Mouse (Mus musculus) embryonic facial prominence, embryonic 14.5 days (tissue): ENCODE measurements around the gene Gadl1. TPM values are rescaled to one million over a fixed set of nuclear protein-coding genes. Genes with fewer than 3 reads are reported as not detected.

Experiments used
- ATAC-seq: fragments of 200-750 bp; cut with Nextera tagmentation; 2 replicates; pipeline ENCODE4 v1.8.0; 2017; ENCODE audit warnings: low read depth, moderate number of reproducible peaks, moderate TSS enrichment
- DNase-seq: peaks from one replicate; pipeline ENCODE4 v3.0.0-alpha.2; 2015; ENCODE audit warnings: low spot score
- H3K27ac ChIP-seq: fragments of 300-500 bp; sonication (generic); replicated peaks from 2 replicates; pipeline ENCODE4 v1.5.1; 2014; ENCODE audit warnings: low read depth, mild to moderate bottlenecking, low read length, moderate library complexity
- H3K27me3 ChIP-seq: fragments of 300-500 bp; sonication (generic); replicated peaks from 2 replicates; pipeline ENCODE4 v1.6.1; 2014; ENCODE audit warnings: low read length; ENCODE audit not compliant: control insufficient read depth, insufficient read depth
- H3K36me3 ChIP-seq: fragments of 300-500 bp; sonication (generic); 2 replicates; pipeline ENCODE4 v1.6.1; 2014; ENCODE audit warnings: low read length, mixed read lengths; ENCODE audit not compliant: control insufficient read depth, insufficient read depth
- H3K4me1 ChIP-seq: fragments of 300-500 bp; sonication (generic); 2 replicates; pipeline ENCODE4 v1.6.1; 2014; ENCODE audit warnings: antibody characterized with exemption, low read length; ENCODE audit not compliant: control insufficient read depth, insufficient read depth
- H3K4me2 ChIP-seq: fragments of 300-500 bp; sonication (generic); 2 replicates; pipeline ENCODE4 v1.6.1; 2014; ENCODE audit warnings: low read depth, mild to moderate bottlenecking, low read length, moderate library complexity, mixed read lengths
- H3K4me3 ChIP-seq: fragments of 300-500 bp; sonication (generic); 2 replicates; pipeline ENCODE4 v1.5.1; 2014; ENCODE audit warnings: low read depth, mild to moderate bottlenecking, low read length
- H3K9ac ChIP-seq: fragments of 300-500 bp; sonication (generic); 2 replicates; pipeline ENCODE4 v1.6.1; 2014; ENCODE audit warnings: low read depth, mild to moderate bottlenecking, low read length, moderate library complexity, mixed read lengths
- H3K9me3 ChIP-seq: fragments of 300-500 bp; sonication (generic); 2 replicates; pipeline ENCODE4 v1.6.1; 2016; ENCODE audit warnings: low read length; ENCODE audit not compliant: control insufficient read depth
- WGBS: fragments of 180-500 bp; shearing (Covaris S2); extraction: QIAGEN DNeasy Blood & Tissue Kit; methylation state at CpG from one replicate; pipeline ENCODE4 v1.1.7; 2014; 5-methylcytosine and 5-hydroxymethylcytosine counted together
- polyA plus RNA-seq: library from polyadenylated mRNA; unstranded; fragments of >200 nt; fragmentation: Nextera tagmentation; extraction: Ambion mirVana; gene quantifications from 2 replicates; pipeline ENCODE4 v1.2.1, GENCODE M21; 2014

Gene Gadl1
- polyA plus RNA-seq, 1 experiment from 2014 or later, result 2.5 TPM

DNA sequence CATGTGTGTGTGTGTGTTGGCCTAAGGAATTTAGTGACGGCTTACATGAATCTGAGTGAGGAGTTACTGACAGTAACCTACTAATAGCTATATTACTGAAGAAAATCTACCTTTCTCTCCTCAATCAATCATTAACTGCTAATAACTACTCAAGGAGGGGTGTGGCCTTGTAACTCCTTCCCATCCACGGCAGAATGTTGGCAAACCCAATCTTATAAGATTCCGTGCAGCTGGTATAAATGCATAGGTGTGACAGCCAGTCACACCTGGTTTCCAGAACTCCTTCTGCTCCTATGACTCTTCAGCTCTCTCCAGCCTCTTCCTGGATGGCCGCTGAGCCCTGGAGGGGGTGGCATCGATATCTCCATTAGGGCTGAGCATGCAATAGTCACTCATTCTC lies 25.8 kb upstream of the Gadl1 start:
- WGBS, result 91% methylated on average over 5 of the region's 5 CpGs
- DNase-seq (no peak), ATAC-seq (no peak)
- Histone ChIP-seq H3K36me3 (no peaks in the 10 kb centered on the region), H3K27me3 (no peaks in the 10 kb centered on the region), H3K9me3 (no peaks in the 10 kb centered on the region), H3K27ac (no peak overlapping the region), H3K4me3 (no peak overlapping the region), H3K4me1 (no peaks in the 10 kb centered on the region), H3K9ac (no peak overlapping the region), H3K4me2 (no peak overlapping the region)

GRCm38 (mm10) chr9:115887571-115887970 lies 21.7 kb upstream of the Gadl1 start:
- WGBS, result 80% methylated on average over 5 of the region's 5 CpGs
- H3K9me3 ChIP-seq, result no peaks in the 10 kb centered on the region
- ATAC-seq (no peak), DNase-seq (no peak)
- H3K4me1 ChIP-seq, result no peaks in the 10 kb centered on the region
- H3K4me2 ChIP-seq, result no peak overlapping the region
- H3K9ac ChIP-seq, result no peak overlapping the region
- no peaks in the 10 kb centered on the region for H3K27me3 ChIP-seq
- H3K36me3 ChIP-seq, result no peaks in the 10 kb centered on the region
- no peak overlapping the region for H3K4me3 ChIP-seq
- no peak overlapping the region for H3K27ac ChIP-seq

- Histone ChIP-seq H3K27ac (no peak overlapping the region), H3K9ac (no peak overlapping the region), H3K27me3 (no peaks in the 10 kb centered on the region), H3K36me3 (no peaks in the 10 kb centered on the region), H3K4me1 (no peaks in the 10 kb centered on the region), H3K4me2 (no peak overlapping the region), H3K9me3 (0 out of 2 replicates have a peak, but pooled peaks cover 6% of the 10 kb centered on the region), H3K4me3 (no peak overlapping the region)
- ATAC-seq (no peak), DNase-seq (no peak)
- 66% methylated on average over 4 of the region's 4 CpGs for WGBS
These were observed 16.1 kb upstream of the Gadl1 start for GRCm38 (mm10) chr9:115893131-115893530.

- no peak overlapping the region for H3K27ac ChIP-seq
- H3K36me3 ChIP-seq, result no peaks in the 10 kb centered on the region
- no peak overlapping the region for H3K4me3 ChIP-seq
- no peaks in the 10 kb centered on the region for H3K4me1 ChIP-seq
- no peaks in the 10 kb centered on the region for H3K27me3 ChIP-seq
- no peak overlapping the region for H3K9ac ChIP-seq
- 85% methylated on average over 10 of the region's 10 CpGs for WGBS
- 0 out of 2 replicates have a peak, but pooled peaks cover 6% of the 10 kb centered on the region for H3K9me3 ChIP-seq
- DNase-seq (no peak), ATAC-seq (no peak)
- H3K4me2 ChIP-seq, result no peak overlapping the region
These were observed 15.3 kb upstream of the Gadl1 start for GRCm38 (mm10) chr9:115893947-115894346.

DNA sequence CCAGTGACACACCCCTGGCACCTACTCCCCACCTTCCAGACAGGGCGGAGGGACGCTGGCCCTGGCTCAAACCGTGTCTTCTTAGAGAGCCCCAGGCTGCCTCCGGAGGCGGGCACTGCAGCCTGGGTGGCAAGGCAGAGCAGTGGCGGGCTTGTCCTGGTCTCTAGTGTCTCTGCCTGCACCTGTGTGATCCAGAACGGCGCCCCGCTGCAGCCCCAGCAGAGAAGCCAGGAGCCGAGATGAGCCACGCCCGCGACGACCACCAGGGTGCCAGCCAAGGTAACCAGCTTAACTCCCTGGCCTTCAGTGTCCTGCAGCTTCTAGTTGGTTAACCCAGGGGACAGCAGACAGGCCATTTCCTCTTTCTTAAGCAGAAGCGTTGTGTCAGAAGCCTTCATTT lies 930 bp upstream of the Gadl1 start:
- H3K4me2 ChIP-seq, result peak overlapping the region; percentile 33
- ATAC-seq (peak; percentile 30; the same call in 1 of the 2 replicates), DNase-seq (no peak)
- no peak overlapping the region; the same call in 1 of the 2 replicates for H3K4me3 ChIP-seq
- H3K27ac ChIP-seq, result no peak overlapping the region
- H3K4me1 ChIP-seq, result peaks cover 5% of the 10 kb centered on the region; the same call in 1 of the 2 replicates
- H3K9ac ChIP-seq, result no peak overlapping the region
- WGBS, result 3% methylated on average over 8 of the region's 15 CpGs
- H3K36me3 ChIP-seq, result no peaks in the 10 kb centered on the region
- no peaks in the 10 kb centered on the region for H3K9me3 ChIP-seq
- peaks cover 4% of the 10 kb centered on the region; the same call in 1 of the 2 replicates for H3K27me3 ChIP-seq

GRCm38 (mm10) chr9:115914006-115914405 lies 4.8 kb downstream of the Gadl1 start:
- H3K9ac ChIP-seq, result no peak overlapping the region
- no peak overlapping the region for H3K4me3 ChIP-seq
- no peaks in the 10 kb centered on the region for H3K4me1 ChIP-seq
- H3K4me2 ChIP-seq, result no peak overlapping the region
- H3K9me3 ChIP-seq, result 0 out of 2 replicates have a peak, but pooled peaks cover 3% of the 10 kb centered on the region
- H3K27ac ChIP-seq, result no peak overlapping the region
- peaks cover under 1% of the 10 kb centered on the region; the same call in 1 of the 2 replicates for H3K27me3 ChIP-seq
- no peak for DNase-seq
- H3K36me3 ChIP-seq, result no peaks in the 10 kb centered on the region
- WGBS, result 43% methylated on average over 7 of the region's 7 CpGs
- no peak for ATAC-seq

GRCm38 (mm10) chr9:115915586-115916270 lies 6.5 kb downstream of the Gadl1 start:
- Histone ChIP-seq H3K4me1 (no peaks in the 10 kb centered on the region), H3K4me3 (no peak overlapping the region), H3K27me3 (no peaks in the 10 kb centered on the region), H3K9ac (no peak overlapping the region), H3K4me2 (no peak overlapping the region), H3K9me3 (0 out of 2 replicates have a peak, but pooled peaks cover 6% of the 10 kb centered on the region), H3K27ac (no peak overlapping the region), H3K36me3 (no peaks in the 10 kb centered on the region)
- ATAC-seq, result no peak
- 71% methylated on average over 14 of the region's 14 CpGs for WGBS
- DNase-seq, result no peak

DNA sequence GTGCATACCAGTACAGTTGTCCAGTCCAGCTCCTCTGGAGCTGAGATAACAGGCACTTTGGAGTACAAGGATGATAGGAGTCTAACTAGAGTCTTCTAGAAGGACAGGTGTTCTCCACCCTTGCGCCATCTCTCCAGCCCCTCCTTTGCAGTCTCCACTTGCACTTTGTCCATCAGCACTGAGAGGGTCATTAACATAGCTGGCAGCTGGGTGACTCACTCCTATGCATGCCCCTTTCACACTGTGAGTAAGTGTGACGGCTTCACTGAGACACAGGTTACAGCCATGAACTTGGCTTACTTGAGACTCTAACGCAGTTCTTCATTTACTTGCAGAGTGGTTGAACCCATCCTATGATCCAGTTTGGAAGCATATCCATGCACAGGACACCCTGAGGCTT lies 10.5 kb downstream of the Gadl1 start:
- DNase-seq, result no peak
- no peak overlapping the region for H3K4me2 ChIP-seq
- 87% methylated on average over 3 of the region's 3 CpGs for WGBS

DNA sequence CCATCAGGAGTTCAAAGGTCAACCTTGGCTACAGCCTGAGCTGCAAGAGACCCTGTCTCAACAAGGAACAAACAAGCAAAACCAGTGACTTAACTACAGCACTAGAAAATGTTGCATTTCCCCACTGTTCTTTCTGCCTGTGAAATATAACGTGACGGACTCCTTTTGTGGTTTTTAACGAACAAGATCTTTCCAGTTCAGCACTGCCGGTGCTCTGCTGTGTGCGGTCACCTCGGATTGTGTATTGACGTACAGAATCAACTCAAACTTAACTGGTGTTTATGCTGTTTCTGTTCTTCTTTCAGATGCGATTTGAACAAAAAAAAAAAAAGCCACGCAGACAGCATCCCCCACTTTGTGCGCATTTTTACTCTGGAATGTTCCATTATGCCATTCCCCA lies 13.4 kb downstream of the Gadl1 start:
- Histone ChIP-seq H3K4me1 (0 out of 2 replicates have a peak, but pooled peaks cover 3% of the 10 kb centered on the region), H3K9me3 (0 out of 2 replicates have a peak, but pooled peaks cover 6% of the 10 kb centered on the region), H3K36me3 (no peaks in the 10 kb centered on the region), H3K4me3 (no peak overlapping the region), H3K9ac (no peak overlapping the region), H3K4me2 (no peak overlapping the region), H3K27me3 (no peaks in the 10 kb centered on the region), H3K27ac (no peak overlapping the region)
- 86% methylated on average over 10 of the region's 10 CpGs for WGBS
- DNase-seq (no peak), ATAC-seq (no peak)

More for the DNA sequence above, 10.5 kb downstream of the Gadl1 start:
- H3K27me3 ChIP-seq, result no peaks in the 10 kb centered on the region
- 0 out of 2 replicates have a peak, but pooled peaks cover 6% of the 10 kb centered on the region for H3K9me3 ChIP-seq
- no peak overlapping the region for H3K27ac ChIP-seq
- no peak overlapping the region for H3K4me3 ChIP-seq
- no peak overlapping the region for H3K9ac ChIP-seq
- ATAC-seq, result no peak
- H3K4me1 ChIP-seq, result no peaks in the 10 kb centered on the region
- no peaks in the 10 kb centered on the region for H3K36me3 ChIP-seq
